Comparison of ENCODE assay signal across 10 mouse cellular contexts in genomic region chr1:87281599-87282412, GRCm38 (mm10). TPM values are rescaled to one million over a fixed set of nuclear protein-coding genes. Genes with fewer than 3 reads are reported as not detected.
DNase-seq lines count a peak whose midpoint lies in the region; ATAC-seq and TF ChIP-seq lines count a peak whose summit lies in the region.
"Had no signal": no experiment of that assay in that cellular context is flagged by ENCODE, and none has a peak within 500 bp of the region (broad histone marks: within the 10 kb centered on the region; RNA-seq: fewer than 3 reads in every experiment).

No protein-coding gene starts in this region.

- WGBS in heart, embryonic 11.5 days (ENCODE audit: insufficient replicate concordance): 25% methylated on average over 20 of the region's 20 CpGs
- 10% methylated on average over 20 of the region's 20 CpGs for WGBS in liver, embryonic 13.5 days (ENCODE audit: insufficient replicate concordance)

- no peaks in the 10 kb centered on the region for H3K36me3 ChIP-seq in heart, embryonic 11.5 days (ENCODE audit: control insufficient read depth, insufficient read depth, low read length)
- H3K36me3 ChIP-seq in E14TG2a.4 (ENCODE audit: insufficient read depth, low read length): no peaks in the 10 kb centered on the region
- no peaks in the 10 kb centered on the region for H3K36me3 ChIP-seq in liver, embryonic 13.5 days

- intact Hi-C loops in heart, postnatal 14 days (cut with DNase I): no loop called here

- peak overlapping the region; percentile 52 for H3K4me2 ChIP-seq in heart, embryonic 11.5 days
- peak overlapping the region; percentile 35 for H3K4me2 ChIP-seq in liver, embryonic 13.5 days

- no peak for TF ChIP-seq CTCF in E14TG2a.4 (conservative IDR thresholded peaks at IDR 0.05; ENCODE audit: low read length)

- H3K27me3 ChIP-seq in heart, embryonic 11.5 days (ENCODE audit: control insufficient read depth, insufficient read depth, low read length): peaks cover 4% of the 10 kb centered on the region; the same call in 1 of the 2 replicates
- peaks cover 13% of the 10 kb centered on the region for H3K27me3 ChIP-seq in E14TG2a.4 (ENCODE audit: insufficient read depth, low read length)
- 0 out of 2 replicates have a peak, but pooled peaks cover 6% of the 10 kb centered on the region for H3K27me3 ChIP-seq in liver, embryonic 13.5 days

- no peak for ATAC-seq in heart, embryonic 11.5 days (replicated peaks; ENCODE audit: insufficient number of reproducible peaks, low FRiP score, low TSS enrichment)
- ATAC-seq in liver, embryonic 13.5 days (ENCODE audit: low read depth): no peak

- H3K27ac ChIP-seq in heart, embryonic 11.5 days (ENCODE audit: low read depth, low read length): no peak overlapping the region
- no peak overlapping the region for H3K27ac ChIP-seq in liver, embryonic 13.5 days

- 0 out of 2 replicates have a peak overlapping the region, but pooled peaks have one; percentile 46 for H3K9ac ChIP-seq in heart, embryonic 11.5 days (ENCODE audit: low read depth, low read length)
- no peak overlapping the region for H3K9ac ChIP-seq in liver, embryonic 13.5 days

- 0 out of 2 replicates have a peak overlapping the region, but pooled peaks have one; percentile 8 for H3K4me3 ChIP-seq in heart, embryonic 11.5 days (ENCODE audit: low read depth, low read length)
- peak overlapping the region; percentile 69 for H3K4me3 ChIP-seq in E14TG2a.4 (replicated peaks; ENCODE audit: low read length)
- no peak overlapping the region for H3K4me3 ChIP-seq in liver, embryonic 13.5 days (replicated peaks)

- no peaks in the 10 kb centered on the region for H3K4me1 ChIP-seq in heart, embryonic 11.5 days (ENCODE audit: control insufficient read depth, insufficient read depth, low read length)
- H3K4me1 ChIP-seq in E14TG2a.4 (replicated peaks; ENCODE audit: low read depth, low read length): peaks cover 25% of the 10 kb centered on the region
- no peaks in the 10 kb centered on the region for H3K4me1 ChIP-seq in liver, embryonic 13.5 days (replicated peaks)

- no peaks in the 10 kb centered on the region for H3K9me3 ChIP-seq in heart, embryonic 11.5 days (replicated peaks; ENCODE audit: control insufficient read depth, low read length)
- H3K9me3 ChIP-seq in E14TG2a.4 (ENCODE audit: low read length): no peaks in the 10 kb centered on the region
- H3K9me3 ChIP-seq in liver, embryonic 13.5 days (replicated peaks): no peaks in the 10 kb centered on the region

- DNase-seq in heart, postnatal 14 days: no peak
- peak; percentile 20 for DNase-seq in embryo, embryonic 9.5 days (ENCODE audit: extremely low spot score)
- no peak for DNase-seq in liver, embryonic 13.5 days
- DNase-seq in cerebellum, postnatal 36 days: no peak
- no peak for DNase-seq in gastrocnemius, postnatal 25 days
- DNase-seq in left cerebral cortex, adult 9 months (ENCODE audit: low spot score in 2 of 2): no peak
- DNase-seq: kidney, postnatal 10 days; thymus, adult 18-20 months had no signal

RNA-seq across cellular contexts. Expression of gene Efhd1, which starts 17.6 kb away (rescaled TPM):
- 0.26 and 0.42 TPM in 2 replicates for polyA plus RNA-seq in heart, embryonic 11.5 days (2014; fragmentation: Nextera tagmentation; extraction: Ambion mirVana)
- 1 to 10 TPM; 4.2 to 4.6 TPM for total RNA-seq in heart, postnatal 14 days (2021)
- 0.07 TPM in 1 of 2 replicates, not detected in the other for polyA plus RNA-seq in liver, embryonic 13.5 days (2015; fragmentation: Nextera tagmentation; extraction: Ambion mirVana)
- total RNA-seq in gastrocnemius, postnatal 25 days (2021): 1 to 10 TPM; 6.4 to 8.5 TPM

RNA-seq across cellular contexts. Expression of gene Gigyf2, which starts 45.0 kb away (rescaled TPM):
- 26.9 and 32.0 TPM in 2 replicates for polyA plus RNA-seq in heart, embryonic 11.5 days (2014; fragmentation: Nextera tagmentation; extraction: Ambion mirVana)
- 10 to 100 TPM; 48.0 to 49.4 TPM for total RNA-seq in heart, postnatal 14 days (2021)
- polyA plus RNA-seq in liver, embryonic 13.5 days (2015; fragmentation: Nextera tagmentation; extraction: Ambion mirVana): 18.7 and 21.2 TPM in 2 replicates
- 10 to 100 TPM; 31.6 to 34.7 TPM for total RNA-seq in gastrocnemius, postnatal 25 days (2021)
